Mouse (Mus musculus) bone marrow, adult 2 months (tissue): ENCODE data around the gene Mrpl34.

Experiments
- CTCF ChIP-seq: fragments of 200-500 bp; IDR thresholded peaks from 2 replicates; pipeline ENCODE4 v1.5.1; 2011; ENCODE audit warnings: low read length, control low read depth; ENCODE audit not compliant: control insufficient read depth, insufficient read depth
- POLR2A ChIP-seq: fragments of 200-500 bp; IDR thresholded peaks from 2 replicates; pipeline ENCODE4 v1.6.1; 2011; ENCODE audit warnings: low read depth, mild to moderate bottlenecking, control low read depth, low read length, borderline replicate concordance; ENCODE audit not compliant: control insufficient read depth

GRCm38 (mm10) chr8:71504349-71504748 lies 39.6 kb downstream of the Mrpl34 start:
- TF ChIP-seq POLR2A (no peak), CTCF (no peak)
